Mouse (Mus musculus): ENCODE results near the gene Cdhr3. TPM values are rescaled to one million over a fixed set of nuclear protein-coding genes. Genes with fewer than 3 reads are reported as not detected.

Cdhr3 gene
- total and polyA plus RNA-seq, 3 experiments = 0.09 to 1.3 TPM; not detected in 1

DNA sequence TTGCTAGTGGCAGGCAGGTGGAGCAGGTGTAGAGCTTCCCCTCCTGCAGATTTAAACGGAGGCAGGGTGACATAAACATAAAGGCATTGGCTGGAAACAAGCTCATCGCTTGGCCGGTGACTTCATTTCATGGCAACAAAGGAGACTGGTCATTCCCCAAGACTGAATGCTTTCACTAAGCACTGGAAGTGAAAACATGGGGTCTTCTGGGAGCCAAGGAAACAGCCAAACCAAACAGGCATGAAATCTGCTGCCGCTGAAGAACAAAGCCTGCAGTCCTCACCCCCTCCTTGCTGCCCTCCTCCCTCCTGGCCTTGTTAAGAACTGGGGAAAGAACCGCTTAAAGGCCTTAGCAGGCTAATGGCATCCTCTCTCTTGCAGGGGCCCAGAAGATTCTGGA, 6.5 kb downstream of the Cdhr3 start:
- DNase-seq (ENCODE audit: extremely low read depth) = no peak
- Histone ChIP-seq H3K4me3 (replicated peaks in 1 of 3; ENCODE audit: low read depth in 2 of 3, low read length in 2 of 3, poor library complexity in 1 of 3) (no peak overlapping the region), H3K9ac (ENCODE audit: insufficient read depth, low read depth) (no peak overlapping the region), H3K79me2 (replicated peaks; ENCODE audit: control insufficient read depth, extremely low read depth, insufficient read depth, poor library complexity, severe bottlenecking) (no peaks in the 10 kb centered on the region), H3K27ac (ENCODE audit: insufficient read depth, low read depth) (no peak overlapping the region), H3K4me1 (ENCODE audit: control insufficient read depth in 1 of 2, insufficient read depth in 2 of 2) (no peaks in the 10 kb centered on the region), H3K36me3 (replicated peaks in 1 of 2; ENCODE audit: control insufficient read depth in 1 of 2, insufficient read depth in 1 of 2, low read length in 1 of 2) (no peaks in the 10 kb centered on the region), H3K27me3 (replicated peaks) (no peaks in the 10 kb centered on the region), H3K9me3 (replicated peaks; ENCODE audit: low read length) (no peaks in the 10 kb centered on the region), H3K4me2 (ENCODE audit: insufficient read depth, low read depth, poor library complexity, severe bottlenecking) (no peak overlapping the region)
- in situ Hi-C loops (cut with MboI; ENCODE audit: low pct_ligation_motif_present, low pct_unique_long_range_greater_than_20kb, low sequenced_read_pairs) (no loop called here), dilution Hi-C loops (cut with MboI; ENCODE audit: extremely low pct_ligation_motif_present, extremely low pct_unique_long_range_greater_than_20kb, low sequenced_read_pairs) (no loop called here)
- TF ChIP-seq ELF1 (IDR thresholded peaks at IDR 0.05; ENCODE audit: low read depth, low read length) (no peak), USF2 (conservative IDR thresholded peaks at IDR 0.05; ENCODE audit: low read depth, low read length) (no peak), NELFE (IDR thresholded peaks at IDR 0.05; ENCODE audit: low read depth, low read length) (no peak), KAT2A (IDR thresholded peaks at IDR 0.05; ENCODE audit: insufficient replicate concordance, low read length) (no peak), RAD21 (IDR thresholded peaks at IDR 0.05; ENCODE audit: low read depth, low read length) (no peak), CTCF (conservative IDR thresholded peaks at IDR 0.05 in 1 of 2, IDR thresholded peaks at IDR 0.05 in 1 of 2; ENCODE audit: low read depth in 2 of 2, low read length in 2 of 2) (no peak), EP300 (IDR thresholded peaks at IDR 0.05; ENCODE audit: low read length) (no peak), JUND (conservative IDR thresholded peaks at IDR 0.05; ENCODE audit: low read depth, low read length) (no peak), E2F4 (IDR thresholded peaks at IDR 0.05; ENCODE audit: insufficient replicate concordance, low read depth, low read length) (no peak)

GRCm38 (mm10) chr12:33084683-33085082, 8.0 kb downstream of the Cdhr3 start:
- no peak for TF ChIP-seq PAX5 (IDR thresholded peaks at IDR 0.05; ENCODE audit: low read length)
- no peak for TF ChIP-seq GABPA (IDR thresholded peaks at IDR 0.05; ENCODE audit: insufficient replicate concordance, low read depth, low read length)
- no peak for TF ChIP-seq MXI1 (IDR thresholded peaks at IDR 0.05; ENCODE audit: low read depth, low read length)
- TF ChIP-seq JUND (conservative IDR thresholded peaks at IDR 0.05; ENCODE audit: low read depth, low read length) = no peak
- no peak for TF ChIP-seq BHLHE40 (IDR thresholded peaks at IDR 0.05; ENCODE audit: low read depth, low read length)
- no peak for TF ChIP-seq NELFE (IDR thresholded peaks at IDR 0.05; ENCODE audit: low read depth, low read length)
- no peak for TF ChIP-seq CTCF (conservative IDR thresholded peaks at IDR 0.05 in 1 of 2, IDR thresholded peaks at IDR 0.05 in 1 of 2; ENCODE audit: low read depth in 2 of 2, low read length in 2 of 2)
- no peak for TF ChIP-seq ELF1 (IDR thresholded peaks at IDR 0.05; ENCODE audit: low read depth, low read length)
- TF ChIP-seq MAZ (IDR thresholded peaks at IDR 0.05; ENCODE audit: low read depth, low read length) = no peak
- no peak for TF ChIP-seq UBTF (IDR thresholded peaks at IDR 0.05; ENCODE audit: low read depth, low read length)
- no peak for TF ChIP-seq MAX (IDR thresholded peaks at IDR 0.05; ENCODE audit: low read length)
- TF ChIP-seq ETS1 (conservative IDR thresholded peaks at IDR 0.05; ENCODE audit: low read depth, low read length) = no peak
- TF ChIP-seq HCFC1 (IDR thresholded peaks at IDR 0.05; ENCODE audit: low read depth, low read length) = no peak
- TF ChIP-seq POLR2A (IDR thresholded peaks at IDR 0.05; ENCODE audit: low read depth, low read length) = no peak
- H3K36me3 ChIP-seq (replicated peaks in 1 of 2; ENCODE audit: control insufficient read depth in 1 of 2, insufficient read depth in 1 of 2, low read length in 1 of 2) = no peaks in the 10 kb centered on the region
- H3K4me1 ChIP-seq (ENCODE audit: control insufficient read depth in 1 of 2, insufficient read depth in 2 of 2) = no peaks in the 10 kb centered on the region
- H3K79me2 ChIP-seq (replicated peaks; ENCODE audit: control insufficient read depth, extremely low read depth, insufficient read depth, poor library complexity, severe bottlenecking) = no peaks in the 10 kb centered on the region
- DNase-seq (ENCODE audit: extremely low read depth) = no peak
- H3K9ac ChIP-seq (ENCODE audit: insufficient read depth, low read depth) = no peak overlapping the region
- no peak overlapping the region for H3K4me2 ChIP-seq (ENCODE audit: insufficient read depth, low read depth, poor library complexity, severe bottlenecking)
- no peaks in the 10 kb centered on the region for H3K9me3 ChIP-seq (replicated peaks; ENCODE audit: low read length)
- no peak overlapping the region for H3K4me3 ChIP-seq (replicated peaks in 1 of 3; ENCODE audit: low read depth in 2 of 3, low read length in 2 of 3, poor library complexity in 1 of 3)
- no peaks in the 10 kb centered on the region for H3K27me3 ChIP-seq (replicated peaks)
- H3K27ac ChIP-seq (ENCODE audit: insufficient read depth, low read depth) = no peak overlapping the region
- in situ Hi-C loops (cut with MboI; ENCODE audit: low pct_ligation_motif_present, low pct_unique_long_range_greater_than_20kb, low sequenced_read_pairs) = no loop called here
- dilution Hi-C loops (cut with MboI; ENCODE audit: extremely low pct_ligation_motif_present, extremely low pct_unique_long_range_greater_than_20kb, low sequenced_read_pairs) = no loop called here

All from CH12.LX (cell line).